Mouse (Mus musculus) frontal cortex, postnatal 14 days (tissue): ENCODE measurements at regions not wholly inside any gene's neighbourhood (a gene's known extent, or its start where the extent isn't known, plus 50 kb on each side); places are given as distances from the start of the nearest gene placed in this dataset.
A peak's percentile ranks its signal among the peaks of the same experiment; 100 is the strongest.
"Not testable (repeated sequence)": the region's sequence is repeated elsewhere in the genome, so short reads cannot be mapped to it uniquely, and the experiment has no call there.

Source experiments
- DNase-seq, 2 experiments: peaks; one replicate each; pipeline ENCODE4 v3.0.0; 2022; ENCODE audit warnings: low spot score in 2 of 2

DNA sequence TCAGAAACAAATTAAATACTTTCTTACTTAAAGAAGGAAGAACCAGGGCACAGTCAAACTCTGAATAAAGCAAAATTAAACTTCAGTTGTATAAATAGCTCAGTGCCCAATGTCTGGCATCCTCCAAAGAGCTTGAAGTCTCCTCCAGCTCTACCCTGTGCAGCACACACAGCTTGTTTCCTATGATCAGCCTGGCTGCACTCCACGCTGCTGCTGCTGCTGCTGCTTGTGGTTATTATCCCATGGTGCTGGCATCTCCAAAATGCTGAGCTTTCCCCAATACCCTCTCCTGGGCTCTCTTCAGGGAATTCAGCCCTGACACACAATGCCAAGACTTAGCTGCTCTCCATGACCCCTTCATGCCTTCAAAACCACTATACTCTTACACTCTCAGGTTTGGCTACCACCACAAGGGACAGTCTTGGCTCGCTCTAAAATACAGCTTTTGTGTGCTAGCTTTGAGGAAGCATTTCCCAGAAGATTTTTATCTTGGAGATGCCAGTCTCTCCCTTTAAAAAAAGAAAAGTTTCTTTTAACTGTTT lies 121.0 kb downstream of the Rab10 start:
- not testable (repeated sequence) for DNase-seq

GRCm38 (mm10) chr12:3188137-3188536 lies 121.6 kb downstream of the Rab10 start:
- no peak for DNase-seq

DNA sequence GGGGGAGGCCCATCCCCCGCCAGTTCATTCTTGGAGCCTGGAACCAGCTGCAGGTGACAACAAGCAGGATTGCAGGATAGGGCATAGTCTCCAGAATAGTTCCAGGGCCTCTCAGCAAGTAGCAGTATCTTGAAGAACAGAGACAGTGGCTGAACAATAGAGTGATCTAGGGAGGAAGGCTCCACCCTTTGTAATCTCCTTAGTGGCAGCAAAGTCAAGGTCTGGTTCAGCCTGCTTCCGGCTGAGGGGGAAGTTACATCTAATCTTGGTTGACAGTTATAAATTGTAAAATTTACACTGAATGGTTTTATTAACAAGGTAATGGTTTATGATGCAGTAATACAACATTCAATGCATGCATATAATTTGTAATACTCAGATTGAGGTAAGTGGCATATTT lies 136.4 kb downstream of the Rab10 start:
- no peak for DNase-seq

DNA sequence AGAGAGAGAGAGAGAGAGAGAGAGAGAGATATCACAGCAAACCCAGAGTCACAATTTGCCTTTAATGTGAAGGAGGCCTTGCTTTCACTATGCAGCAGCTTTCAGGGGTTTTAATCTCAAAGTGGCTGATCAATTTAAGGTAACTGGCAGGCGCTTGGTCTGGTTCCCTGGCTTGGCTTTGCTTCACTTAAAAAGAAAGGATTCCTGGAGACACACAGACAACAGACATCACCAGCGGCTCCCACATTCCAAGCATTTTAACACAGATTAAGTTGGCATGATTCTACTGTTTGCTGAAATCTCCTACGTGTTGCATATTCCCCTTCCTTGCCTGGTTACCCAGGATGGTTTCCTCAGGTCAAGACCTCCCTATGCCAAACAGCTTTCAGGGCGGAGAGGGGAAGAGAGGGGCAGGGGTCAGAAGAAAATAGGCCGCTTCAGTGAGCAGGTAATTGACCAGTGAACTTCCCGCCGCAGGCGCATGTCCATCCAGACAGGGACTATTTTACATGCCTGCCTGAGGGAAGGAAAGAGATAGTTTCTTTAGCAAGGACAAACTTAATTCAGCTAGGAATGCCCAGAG lies 140.0 kb downstream of the Rab10 start:
- not testable (repeated sequence) for DNase-seq

DNA sequence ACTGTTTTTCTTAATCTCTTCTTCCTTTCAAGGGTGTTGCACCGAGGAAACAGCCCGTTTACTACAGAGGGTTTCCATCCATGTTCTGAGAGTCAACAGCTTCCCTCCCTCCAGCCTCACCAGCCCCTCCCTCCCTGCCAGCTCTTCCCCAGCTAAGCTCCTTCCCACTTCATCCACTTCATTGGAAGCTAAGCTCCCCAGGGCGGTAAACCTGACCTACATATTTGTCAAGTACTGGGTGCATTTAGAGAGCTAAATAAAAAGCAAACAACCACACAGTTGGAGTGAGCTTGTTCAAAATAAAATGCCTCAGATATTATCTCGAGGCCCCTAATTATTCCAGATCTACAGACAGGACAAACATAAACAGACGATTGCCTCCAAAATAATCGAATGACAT lies 148.1 kb downstream of the Rab10 start:
- DNase-seq = not testable (repeated sequence)

GRCm38 (mm10) chr12:3158771-3159170 lies 151.0 kb downstream of the Rab10 start:
- DNase-seq = not testable (repeated sequence)

DNA sequence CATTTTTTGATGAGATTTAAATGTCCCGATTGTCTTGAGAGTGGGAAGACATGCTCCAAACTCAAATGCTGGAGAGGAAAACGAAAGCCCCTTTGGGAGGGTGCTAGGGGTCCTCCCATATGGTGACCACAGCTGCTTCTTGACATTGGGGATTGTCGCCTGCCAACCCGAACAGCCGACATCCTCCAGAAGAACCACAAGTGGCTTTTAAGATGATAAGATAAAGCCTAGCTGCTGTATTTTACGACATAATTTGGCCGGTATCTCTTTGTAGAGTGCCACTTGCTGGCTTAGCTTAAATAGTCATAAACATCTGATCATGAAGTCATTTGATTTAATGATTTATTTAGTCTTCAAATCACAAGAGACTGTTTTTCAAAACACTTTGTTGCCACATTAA lies 156.1 kb downstream of the Rab10 start:
- not testable (repeated sequence) for DNase-seq

- DNase-seq = not testable (repeated sequence)
Measured at GRCm38 (mm10) chr12:3132553-3132952, 177.2 kb downstream of the Rab10 start.

DNA sequence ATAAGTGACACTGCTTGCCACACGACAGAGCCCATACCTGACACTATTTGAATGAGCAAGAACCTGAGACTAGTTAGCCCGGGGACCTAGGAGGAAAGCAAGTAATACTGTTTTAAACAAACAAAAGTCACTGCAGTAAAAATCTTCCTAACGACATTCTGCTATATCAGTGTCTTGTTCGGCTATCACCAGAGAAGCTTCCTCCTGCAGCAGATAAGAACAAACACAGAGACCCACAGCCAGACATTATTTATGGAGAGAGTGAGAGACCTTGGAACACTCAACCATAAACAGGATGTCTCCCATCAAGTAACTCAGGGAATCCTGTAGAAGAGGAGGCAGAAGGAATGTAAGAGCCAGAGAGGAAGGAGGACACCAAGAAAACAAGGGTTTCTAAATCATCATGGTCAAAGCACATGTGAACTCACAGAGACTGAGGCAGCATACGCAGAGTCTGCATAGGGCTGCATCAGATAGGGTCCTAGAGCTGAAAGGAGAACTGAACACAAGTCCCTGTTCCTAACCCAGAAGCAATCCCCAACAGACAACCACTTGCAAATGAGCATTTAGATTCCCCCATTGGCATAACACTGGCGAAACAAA lies 178.5 kb downstream of the Rab10 start:
- not testable (repeated sequence) for DNase-seq

- not testable (repeated sequence) for DNase-seq
Measured at GRCm38 (mm10) chr12:3127336-3127735, 182.4 kb downstream of the Rab10 start.

GRCm38 (mm10) chr12:3124036-3124435 lies 185.7 kb downstream of the Rab10 start:
- DNase-seq = no peak

DNA sequence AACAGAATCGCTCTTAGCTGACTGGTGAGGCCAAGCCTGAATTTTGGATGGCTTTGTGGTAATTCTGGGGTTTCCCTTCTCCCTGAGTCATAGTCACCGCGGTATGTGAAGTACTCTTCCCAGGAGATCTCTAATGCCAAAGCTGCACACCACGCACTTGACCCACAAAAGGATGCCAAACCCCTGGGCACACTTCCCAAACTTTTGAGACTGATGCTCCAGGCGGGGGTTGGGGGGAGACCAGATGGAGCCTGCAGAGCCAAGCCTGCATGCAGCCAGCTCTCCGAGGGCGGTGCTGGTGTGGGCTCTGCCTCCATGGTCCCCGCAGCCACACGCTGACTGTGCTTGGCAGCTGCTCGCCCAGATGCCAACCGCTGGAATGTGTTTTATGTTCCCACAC lies 199.2 kb downstream of the Rab10 start:
- not testable (repeated sequence) for DNase-seq

- DNase-seq = peak; percentile 54 to 86
Measured at GRCm38 (mm10) chr12:3109671-3110070, 200.1 kb downstream of the Rab10 start.

GRCm38 (mm10) chr12:3101963-3102362 lies 207.8 kb downstream of the Rab10 start:
- DNase-seq = not testable (repeated sequence)

DNA sequence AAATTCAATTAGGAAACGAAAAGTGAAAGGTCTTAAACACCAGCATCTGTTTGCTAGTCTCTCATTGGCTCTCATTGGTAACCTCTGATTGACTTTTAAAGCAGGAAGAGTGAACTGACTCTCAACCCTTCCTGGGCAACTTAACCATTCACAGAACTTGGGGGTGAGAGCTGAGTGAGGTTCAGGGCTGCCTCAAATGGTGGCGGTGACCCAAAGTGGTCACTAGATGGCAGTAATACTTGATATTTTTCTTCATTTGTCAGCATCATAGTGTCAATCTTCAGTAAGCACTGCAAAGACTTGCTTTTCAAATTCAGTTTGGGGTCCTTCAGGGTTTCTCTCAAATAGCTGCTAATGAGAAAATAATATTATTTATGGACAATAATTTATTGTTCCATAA lies 211.6 kb downstream of the Rab10 start:
- peak; percentile 4 to 41 for DNase-seq

DNA sequence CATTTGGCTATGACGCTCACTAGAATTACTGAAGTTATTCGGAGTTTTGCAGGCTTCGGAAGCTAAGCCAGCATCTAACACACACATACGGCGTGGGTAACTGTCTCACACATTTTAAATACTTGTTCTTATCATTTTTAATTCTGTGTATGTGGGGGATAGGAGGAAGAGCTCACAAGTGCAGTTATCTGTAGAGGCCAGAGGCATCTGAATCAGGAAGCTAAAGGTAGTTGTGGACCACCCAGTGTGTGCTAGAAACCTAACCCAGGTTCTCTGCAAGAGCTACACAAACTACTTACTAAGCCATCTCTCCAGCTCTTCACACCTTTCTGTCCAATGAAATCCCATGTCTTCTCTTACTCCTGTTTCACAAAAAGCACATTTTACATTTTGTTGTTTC lies 215.3 kb downstream of the Rab10 start:
- DNase-seq = no peak

- DNase-seq = not testable (repeated sequence)
Measured at GRCm38 (mm10) chr12:3092974-3093373, 216.8 kb downstream of the Rab10 start.

DNA sequence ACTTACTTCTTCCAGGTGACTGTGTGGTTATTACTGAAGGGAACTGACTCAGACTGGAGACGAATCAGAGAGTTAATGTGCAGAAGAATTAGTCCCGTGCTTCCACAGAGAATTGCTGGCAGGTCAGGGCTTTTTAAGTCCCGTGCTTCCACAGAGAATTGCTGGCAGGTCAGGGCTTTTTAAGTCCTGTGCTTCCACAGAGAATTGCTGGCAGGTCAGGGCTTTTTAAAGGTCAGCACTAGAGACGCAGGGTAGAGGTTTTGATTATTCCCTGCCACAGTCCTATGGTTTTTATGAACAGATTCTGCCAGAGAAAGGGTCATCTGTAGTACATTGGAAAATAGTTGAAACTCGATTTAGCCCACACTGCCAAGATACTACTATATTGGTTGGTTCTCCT lies 260.2 kb downstream of the Rab10 start:
- not testable (repeated sequence) for DNase-seq

DNA sequence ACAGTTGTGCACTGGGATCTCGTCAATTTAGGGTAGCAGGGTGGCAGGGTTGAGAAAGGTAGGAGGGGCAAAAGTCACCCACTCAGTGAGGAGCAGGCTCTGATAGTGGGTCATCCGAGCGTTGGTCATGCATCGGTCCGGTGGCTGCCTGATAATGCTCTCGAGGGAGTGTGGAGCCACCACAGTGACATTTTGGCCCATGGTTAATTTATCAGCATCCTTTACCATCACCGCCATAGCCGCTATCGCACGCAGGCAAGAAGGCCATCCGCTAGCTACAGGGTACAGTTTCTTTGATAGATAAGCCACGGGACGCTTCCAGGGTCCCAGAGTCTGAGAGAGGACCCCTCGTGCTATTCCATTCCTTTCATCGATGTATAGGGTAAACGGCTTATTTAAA lies 291.3 kb downstream of the Rab10 start:
- not testable (repeated sequence) for DNase-seq

DNA sequence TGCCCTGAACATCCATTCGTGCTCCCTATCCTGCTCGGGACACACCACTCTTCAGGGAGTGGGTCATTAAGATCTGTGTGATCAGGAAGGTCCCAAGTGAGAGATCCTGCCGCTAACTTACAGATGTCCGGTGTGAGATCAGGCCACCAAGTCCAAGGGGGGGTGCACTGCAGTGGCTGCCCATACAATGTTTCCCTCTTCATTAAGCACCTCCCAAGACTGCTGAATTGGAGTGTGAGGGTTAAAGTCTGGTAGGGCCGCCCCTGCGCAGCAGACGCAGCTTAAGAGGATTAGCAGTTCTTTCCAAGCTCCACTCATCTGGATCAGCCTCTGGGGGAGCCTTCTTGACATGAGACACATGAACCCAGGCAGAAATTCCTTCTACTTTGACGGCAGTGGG lies 293.0 kb downstream of the Rab10 start:
- not testable (repeated sequence) for DNase-seq
